Mouse (Mus musculus): ENCODE measurements around the gene Gm10401. TPM values are rescaled to one million over a fixed set of nuclear protein-coding genes. Genes with fewer than 3 reads are reported as not detected.
A peak's percentile ranks its signal among the peaks of the same experiment; 100 is the strongest.
"Not testable (repeated sequence)": the region's sequence is repeated elsewhere in the genome, so short reads cannot be mapped to it uniquely, and the experiment has no call there.

Gm10401 gene
- total RNA-seq, 2 experiments from 2014 or later: not detected

DNA sequence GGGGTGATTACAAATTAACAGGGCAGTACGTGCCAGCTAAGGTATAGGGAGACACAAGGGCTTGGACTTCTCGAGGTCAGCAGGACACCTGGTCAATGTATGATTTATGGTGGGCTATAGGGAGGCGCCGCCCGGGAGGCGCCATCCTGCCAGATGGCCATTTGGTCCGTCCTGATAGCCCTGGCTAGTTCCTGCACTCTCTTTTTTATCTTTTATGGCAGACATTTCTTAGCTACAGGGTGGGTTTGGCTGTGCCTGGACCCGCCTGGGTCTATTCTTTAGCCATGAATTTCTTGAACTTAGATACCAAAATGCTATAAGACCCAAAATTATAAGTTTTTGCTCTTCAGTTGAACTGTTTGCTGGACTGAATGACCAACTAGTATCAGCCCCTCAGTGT, 24.8 kb downstream of the Gm10401 start:
- ATAC-seq (replicated peaks; ENCODE audit: low FRiP score, poor library complexity, severe bottlenecking): not testable (repeated sequence)

DNA sequence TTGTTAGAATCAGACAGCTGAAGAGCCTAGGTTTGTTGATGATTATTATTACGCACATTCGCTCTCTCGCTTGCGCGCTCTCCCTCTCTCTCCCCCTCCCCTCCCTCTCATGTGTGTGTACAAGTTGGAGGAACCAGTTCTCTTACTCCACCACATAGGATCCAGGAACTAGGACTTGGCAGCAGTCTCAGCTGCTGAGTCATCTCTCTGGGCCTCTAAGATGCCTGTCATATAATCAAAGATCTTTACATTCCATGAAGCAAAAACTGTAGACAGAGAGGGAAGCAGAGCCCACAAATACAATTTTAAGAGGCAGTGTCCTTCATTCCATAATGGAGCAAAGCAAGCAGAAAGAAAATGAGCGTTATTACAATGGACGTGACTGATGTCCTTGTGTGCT, 26.0 kb downstream of the Gm10401 start:
- peak; percentile 66 for ATAC-seq (replicated peaks; ENCODE audit: low FRiP score, poor library complexity, severe bottlenecking)

DNA sequence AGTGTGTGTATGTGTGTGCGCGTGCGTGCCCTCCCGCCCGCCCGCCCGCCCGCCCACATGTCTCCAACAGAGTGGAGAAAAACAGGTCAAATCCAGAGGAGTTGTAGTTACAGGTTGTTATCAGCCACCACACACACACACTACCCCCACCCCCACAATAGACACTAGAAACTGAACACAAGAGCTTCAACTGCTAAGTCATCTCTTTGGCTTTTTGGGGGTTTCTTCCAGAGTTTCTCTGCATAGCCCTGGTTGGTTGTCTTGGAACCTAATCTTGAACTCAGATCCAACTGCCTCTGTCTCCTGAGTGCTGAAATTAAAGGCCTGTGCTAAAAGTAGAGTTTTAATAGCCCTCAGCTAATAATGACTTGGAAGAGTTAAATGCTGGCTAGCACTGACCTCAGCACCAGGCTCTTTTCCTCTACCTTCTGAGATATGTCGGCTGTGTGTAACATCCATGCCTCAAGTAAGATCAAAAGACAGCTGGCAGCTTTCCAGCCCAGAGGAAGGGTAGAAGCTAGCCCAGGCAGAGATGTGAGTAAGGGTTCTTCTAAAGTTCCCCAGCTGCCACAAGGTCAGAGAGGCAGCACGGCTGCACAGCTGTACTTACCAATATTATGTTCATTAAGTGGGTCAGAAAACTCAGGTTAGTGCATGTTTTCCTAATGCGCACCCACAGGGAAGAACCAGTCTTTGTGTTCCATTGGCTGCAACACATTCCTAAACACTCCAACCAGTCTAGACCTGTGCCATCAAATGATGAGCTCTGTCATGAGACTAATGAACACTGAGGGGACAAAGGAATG, 26.8 kb downstream of the Gm10401 start:
- peak; percentile 33; the same call in 1 of the 2 replicates for ATAC-seq (replicated peaks; ENCODE audit: low FRiP score, poor library complexity, severe bottlenecking)

DNA sequence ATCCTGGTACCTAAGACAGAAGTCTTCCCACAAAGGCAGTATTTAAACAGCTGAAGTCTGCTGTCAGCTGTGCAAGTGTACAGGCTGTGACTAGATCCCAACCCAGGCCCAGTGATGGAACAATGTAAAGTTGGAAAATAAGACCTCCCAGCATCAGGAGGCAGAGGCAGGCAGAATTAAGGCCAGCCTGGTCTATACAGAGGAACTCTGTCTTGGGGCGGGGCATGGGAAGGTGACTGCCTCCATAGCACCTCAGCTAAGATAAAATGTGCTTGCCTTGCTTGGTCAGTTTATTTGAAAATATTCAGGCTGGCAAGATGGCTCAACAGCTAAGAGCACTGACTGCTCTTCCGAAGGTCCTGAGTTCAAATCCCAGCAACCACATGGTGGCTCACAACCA, 27.6 kb downstream of the Gm10401 start:
- no peak for ATAC-seq (replicated peaks; ENCODE audit: low FRiP score, poor library complexity, severe bottlenecking)

DNA sequence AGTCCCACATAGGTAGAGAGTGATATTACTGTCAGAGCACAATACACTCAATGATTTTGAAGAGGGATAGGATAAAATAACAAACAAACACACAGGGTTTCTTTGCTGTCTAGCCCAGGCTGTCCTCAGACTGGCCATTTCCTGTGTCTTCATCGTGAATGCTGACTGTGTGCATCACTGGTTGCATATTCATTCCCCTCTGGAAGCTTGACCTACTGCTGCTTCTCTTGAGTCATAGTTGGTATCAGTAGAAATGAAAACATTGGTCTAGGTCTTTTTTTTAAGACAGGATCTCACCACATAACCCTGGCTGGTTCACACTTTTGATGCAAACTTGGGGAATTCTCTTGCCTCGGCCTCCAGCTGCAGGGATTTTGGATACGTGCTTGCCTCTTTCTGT, 28.5 kb downstream of the Gm10401 start:
- no peak for ATAC-seq (replicated peaks; ENCODE audit: low FRiP score, poor library complexity, severe bottlenecking)

DNA sequence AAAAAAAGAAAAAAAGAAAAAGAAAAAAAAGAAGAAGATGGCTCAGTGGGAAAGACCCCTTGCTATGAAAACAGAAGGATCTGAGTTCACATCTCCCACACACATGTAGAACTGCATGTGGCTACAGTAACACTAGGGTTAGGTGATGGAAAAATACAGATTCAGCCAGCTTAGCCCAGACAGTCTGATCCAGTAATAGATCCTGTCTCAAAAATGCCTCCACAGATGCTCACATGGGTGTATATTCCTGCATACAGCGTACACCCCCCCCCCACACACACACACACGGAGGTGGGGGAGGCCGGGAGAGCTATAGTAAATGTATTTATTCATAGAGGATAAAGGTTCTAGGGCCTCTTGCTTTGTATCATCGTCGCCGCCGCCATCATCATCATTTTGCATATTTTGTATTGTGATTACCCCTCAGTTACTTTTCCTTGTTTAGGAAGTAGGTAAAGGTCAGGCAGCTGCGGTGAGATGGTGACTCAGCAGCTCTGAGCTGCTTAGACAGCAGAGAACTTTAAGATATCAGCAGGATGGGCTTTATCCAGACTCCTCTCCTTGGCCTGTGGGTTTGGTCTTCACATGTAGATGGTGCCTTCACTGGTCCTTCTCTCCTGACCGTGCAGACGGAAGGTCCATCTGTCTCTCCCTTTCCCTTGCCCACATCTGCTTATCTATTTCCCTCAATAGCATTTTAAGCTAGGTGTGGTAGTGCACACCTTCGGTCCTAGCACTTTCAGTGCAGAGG, 29.2 kb downstream of the Gm10401 start:
- ATAC-seq (replicated peaks; ENCODE audit: low FRiP score, poor library complexity, severe bottlenecking): peak; percentile 59

DNA sequence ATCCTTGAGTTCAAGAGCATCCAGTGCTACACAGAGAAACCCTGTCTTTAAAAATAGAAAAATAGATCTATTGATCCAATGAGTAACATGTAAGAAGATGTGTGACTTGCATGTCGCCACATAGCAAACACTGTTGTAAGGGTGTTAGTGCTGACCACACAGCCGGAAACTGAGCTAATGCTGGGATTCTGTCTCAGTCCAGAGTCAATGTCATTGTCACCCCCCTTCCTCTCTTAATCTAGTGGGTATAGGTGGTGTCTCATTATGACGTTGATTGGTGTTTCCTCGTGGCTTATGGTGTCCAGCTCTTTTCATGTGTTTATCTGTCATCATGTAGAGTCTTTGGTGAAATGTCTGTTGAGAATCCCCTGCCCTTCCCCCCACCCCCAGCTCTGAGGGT, 31.9 kb downstream of the Gm10401 start:
- no peak for ATAC-seq (replicated peaks; ENCODE audit: low FRiP score, poor library complexity, severe bottlenecking)

DNA sequence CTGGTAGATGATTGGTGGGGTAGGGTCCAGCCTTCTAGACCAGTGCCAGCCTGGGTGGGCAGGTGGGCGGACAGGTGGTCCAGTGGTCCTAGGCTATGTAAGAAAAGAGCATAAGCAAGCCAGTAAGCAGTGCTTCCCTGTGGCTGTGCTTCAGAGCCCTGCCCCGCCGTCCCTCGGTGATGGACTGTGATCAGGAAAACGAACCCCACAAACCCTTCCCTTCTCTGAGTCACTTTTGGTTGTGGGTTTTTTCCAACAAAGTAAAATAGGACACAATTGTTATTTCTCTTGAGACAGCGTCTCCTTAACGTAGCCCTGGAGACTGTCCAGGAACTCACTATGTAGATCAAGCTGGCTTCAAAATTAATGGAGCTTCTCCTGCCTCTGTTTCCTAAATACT, 34.7 kb downstream of the Gm10401 start:
- no peak for ATAC-seq (replicated peaks; ENCODE audit: low FRiP score, poor library complexity, severe bottlenecking)

DNA sequence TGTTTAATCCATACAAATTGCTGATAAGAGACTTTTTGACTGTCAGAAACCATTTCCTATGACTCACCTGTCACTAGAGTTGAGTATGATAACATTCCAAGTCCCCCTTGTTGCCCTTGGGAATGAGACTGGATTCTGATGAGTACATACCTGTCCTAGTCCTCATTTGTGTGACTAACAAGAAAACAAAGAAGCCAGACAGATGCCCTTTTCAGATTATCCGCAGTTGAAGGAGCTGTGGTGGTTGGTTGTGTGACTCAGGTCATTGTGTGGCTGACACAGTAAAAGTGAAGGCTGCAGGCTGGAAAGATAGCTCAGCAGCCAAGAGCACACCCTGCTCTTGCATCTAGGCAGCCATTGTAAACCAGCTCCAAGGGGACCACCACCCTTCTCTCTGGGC, 35.5 kb downstream of the Gm10401 start:
- ATAC-seq (replicated peaks; ENCODE audit: low FRiP score, poor library complexity, severe bottlenecking): no peak

DNA sequence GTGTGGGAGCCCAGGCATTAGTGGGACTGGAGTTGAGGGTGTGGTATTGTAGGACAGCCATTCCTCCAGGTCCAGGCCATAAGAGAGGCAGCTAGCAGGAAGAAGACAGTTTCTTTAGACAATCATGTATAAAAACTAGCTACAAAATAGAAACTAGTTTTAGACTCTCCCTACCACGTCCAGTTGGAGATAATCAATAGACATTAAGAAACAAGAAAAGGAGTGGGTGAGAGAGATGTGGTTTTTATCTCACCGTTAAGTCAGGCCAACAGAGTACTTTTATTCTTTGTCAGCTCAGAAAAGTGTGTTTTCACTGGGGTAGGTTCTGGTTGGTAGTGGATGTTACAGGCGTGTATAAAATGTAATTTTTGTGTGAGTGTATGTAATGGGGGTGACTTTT, 37.1 kb downstream of the Gm10401 start:
- no peak for ATAC-seq (replicated peaks; ENCODE audit: low FRiP score, poor library complexity, severe bottlenecking)

DNA sequence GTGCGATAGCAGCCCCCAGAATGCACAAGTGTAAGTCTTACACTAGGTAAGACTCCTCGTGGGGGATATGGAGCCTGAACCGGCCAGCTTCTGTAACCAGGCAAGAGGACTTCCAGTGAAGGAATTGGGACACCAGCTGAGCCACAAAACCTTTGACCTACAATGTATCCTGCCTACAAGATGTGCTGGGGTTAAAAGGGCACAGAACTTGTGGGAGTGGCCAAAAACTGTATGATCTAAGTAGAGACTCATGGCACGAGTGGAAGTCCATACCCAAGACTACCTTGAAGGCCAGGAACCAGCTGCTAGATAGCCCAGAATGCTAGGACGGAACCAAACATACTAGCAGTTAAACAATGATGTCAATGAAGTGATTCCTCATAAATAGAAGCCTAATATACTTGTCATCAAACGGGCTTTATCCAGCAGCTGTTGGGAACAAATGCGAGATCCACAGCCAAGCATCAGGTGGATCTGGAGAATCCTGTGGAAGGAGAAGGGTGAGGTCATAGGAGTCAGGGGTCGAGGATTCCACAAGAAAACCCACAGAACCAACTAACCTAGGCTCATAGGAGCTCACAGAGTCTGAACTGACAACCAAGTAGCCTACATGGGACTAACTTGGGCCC, 37.9 kb downstream of the Gm10401 start:
- ATAC-seq (replicated peaks; ENCODE audit: low FRiP score, poor library complexity, severe bottlenecking): no peak

DNA sequence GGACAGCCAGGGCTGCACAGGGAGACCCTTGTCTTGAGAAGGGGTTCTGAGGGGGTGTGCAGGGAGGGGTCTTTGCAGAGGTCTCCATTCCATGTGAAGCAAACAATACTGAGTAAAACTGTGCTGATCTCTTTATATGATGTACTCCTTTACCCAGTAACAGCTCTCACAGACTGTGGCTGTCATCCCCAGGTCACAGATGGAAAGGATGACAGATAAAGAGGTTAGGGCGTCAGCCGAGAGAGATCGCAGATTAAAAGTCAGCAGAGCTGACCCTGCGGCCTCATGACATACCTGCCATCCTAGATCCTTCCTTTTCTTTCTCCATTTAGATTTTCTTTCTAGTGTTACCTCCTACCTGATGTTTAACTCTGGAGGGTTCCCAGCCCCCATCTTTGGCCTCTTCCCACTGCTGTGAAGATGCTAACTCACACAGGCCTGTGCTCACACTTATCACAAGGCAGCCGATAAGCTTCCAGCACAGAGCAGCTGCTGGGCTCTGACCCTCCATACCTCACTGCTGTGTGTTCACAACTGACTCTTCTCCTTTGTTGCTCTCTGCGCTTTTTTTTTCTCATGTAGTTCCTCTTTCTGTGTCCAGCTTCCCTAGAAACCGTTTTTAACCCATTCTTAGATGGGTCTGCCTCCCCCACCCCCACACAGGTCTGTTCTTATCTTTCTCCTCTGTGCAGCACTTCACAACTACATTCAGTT, 39.4 kb downstream of the Gm10401 start:
- ATAC-seq (replicated peaks; ENCODE audit: low FRiP score, poor library complexity, severe bottlenecking): peak; percentile 51; the same call in 1 of the 2 replicates

DNA sequence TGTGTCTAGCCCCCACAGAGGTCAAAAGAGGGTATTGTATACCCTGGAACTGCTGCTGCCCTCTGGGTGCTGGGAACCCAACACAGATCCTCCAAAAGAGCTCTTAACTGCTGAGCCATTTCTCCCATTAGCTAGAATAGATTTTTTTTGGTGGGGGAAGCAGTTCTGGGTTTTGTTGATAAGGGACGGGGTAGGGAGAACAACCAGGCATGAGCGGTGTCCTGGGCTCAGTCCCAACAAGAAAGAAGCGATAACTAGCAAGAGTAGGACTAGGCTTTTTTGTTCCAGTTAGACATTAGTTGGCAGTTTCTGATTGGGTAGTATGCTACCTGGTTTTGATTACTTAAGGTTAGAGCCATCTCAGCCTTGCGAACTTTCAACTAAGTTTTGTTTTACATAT, 40.9 kb downstream of the Gm10401 start:
- peak; percentile 69 for ATAC-seq (replicated peaks; ENCODE audit: low FRiP score, poor library complexity, severe bottlenecking)

DNA sequence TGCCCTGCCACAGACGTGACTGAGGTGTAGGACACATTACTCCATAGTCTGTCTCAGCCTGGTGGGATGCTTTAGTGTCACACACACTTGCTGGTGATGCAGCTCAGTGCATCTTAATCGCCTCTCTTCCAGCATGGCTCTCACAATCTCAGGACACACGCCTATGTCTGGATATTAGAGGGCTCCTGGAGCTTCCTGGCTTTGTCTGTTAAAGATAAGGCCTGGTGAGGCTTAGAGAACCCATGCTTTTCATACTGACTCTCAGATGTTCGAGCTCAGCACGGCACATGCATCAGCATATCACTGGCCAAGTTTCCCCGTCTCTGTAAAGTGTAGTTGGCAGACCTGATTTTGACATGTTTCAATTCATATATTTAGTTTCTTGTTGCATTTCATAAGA, 42.7 kb downstream of the Gm10401 start:
- ATAC-seq (replicated peaks; ENCODE audit: low FRiP score, poor library complexity, severe bottlenecking): peak; percentile 65

DNA sequence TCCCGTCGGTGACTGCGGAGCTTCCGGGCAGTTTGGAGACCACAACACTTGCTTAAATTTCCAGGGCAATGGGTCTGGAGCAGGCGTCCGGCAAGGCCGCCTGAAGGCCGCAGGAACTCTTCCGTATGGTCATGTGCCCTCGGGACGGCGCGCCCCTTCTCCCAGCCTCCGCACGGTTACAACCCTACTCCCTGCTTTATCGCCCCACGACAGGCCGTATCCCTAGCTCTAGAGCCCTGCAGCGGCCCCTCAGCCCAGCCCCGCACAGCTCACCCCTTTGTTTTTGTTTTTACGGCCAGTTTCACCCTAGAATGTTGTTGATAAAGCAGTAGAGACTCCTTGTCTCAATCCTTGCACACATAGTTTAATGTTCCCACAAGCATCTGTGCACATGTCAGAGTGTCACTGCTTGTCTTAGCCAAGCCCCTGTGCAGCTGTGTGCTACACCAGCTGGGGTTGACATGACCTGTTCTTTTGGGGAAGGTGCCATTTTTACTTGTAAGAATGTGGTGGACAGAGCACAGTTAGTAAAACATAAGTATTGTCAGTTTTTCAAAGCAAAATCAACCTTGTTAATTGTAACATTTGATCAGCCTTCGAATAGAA, 44.2 kb downstream of the Gm10401 start:
- no peak for ATAC-seq (replicated peaks; ENCODE audit: low FRiP score, poor library complexity, severe bottlenecking)

DNA sequence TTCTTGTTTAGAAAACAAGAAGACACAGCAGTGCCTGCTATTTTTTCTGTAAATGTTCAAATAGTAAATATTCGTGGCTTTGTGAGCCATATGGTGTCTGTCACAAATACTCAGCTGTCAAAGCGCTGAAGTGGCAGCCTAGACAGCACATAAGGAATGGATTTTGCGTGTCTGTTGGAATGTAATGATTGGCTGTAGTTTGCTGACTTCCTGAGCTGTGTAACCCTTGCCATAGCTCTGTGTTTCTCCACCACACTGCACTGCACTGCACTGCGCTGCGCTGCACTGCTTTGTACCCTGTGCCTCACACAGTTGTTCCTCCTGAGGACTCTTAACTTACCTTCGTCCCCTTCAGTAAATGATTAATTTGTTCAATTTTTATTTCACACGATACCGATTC, 45.5 kb downstream of the Gm10401 start:
- ATAC-seq (replicated peaks; ENCODE audit: low FRiP score, poor library complexity, severe bottlenecking): no peak

DNA sequence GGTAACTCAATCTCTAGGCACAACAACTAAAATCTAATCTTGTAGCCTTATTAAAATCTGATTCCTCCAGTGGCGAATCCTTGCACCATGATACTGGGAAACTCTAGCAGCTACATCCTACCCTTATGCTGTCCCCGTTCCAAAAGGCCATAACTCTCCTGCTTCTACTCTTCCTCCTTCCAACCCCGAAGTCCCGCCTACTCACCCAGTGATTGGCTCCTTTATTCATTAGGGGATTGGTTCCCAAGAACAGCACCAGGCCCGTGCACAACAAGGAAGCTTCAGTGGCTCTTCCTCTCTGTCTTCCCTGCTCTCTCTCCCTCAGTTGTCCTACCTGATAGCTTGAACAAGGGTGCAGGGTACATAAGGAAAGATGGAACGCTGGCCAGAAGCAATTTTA, 47.3 kb downstream of the Gm10401 start:
- no peak for ATAC-seq (replicated peaks; ENCODE audit: low FRiP score, poor library complexity, severe bottlenecking)

DNA sequence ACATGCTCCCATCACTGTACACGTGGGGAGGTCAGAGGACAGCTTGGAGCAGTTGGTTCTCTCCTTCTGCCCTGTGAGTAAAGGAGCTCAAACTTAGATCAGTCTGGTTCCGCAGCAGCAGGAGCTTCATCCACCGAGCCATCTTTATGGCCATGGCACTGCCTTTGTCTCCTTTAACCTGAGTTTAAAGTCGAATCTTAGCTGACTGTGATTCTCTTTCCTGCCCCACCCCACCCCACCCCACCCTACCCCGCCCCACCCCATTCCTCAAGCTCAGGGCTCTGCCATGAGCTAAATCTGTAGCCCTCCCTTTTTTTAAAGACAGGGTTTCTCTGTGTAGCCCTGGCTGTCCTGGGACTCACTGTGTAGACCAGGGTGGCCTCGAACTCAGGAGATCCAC, 48.4 kb downstream of the Gm10401 start:
- ATAC-seq (replicated peaks; ENCODE audit: low FRiP score, poor library complexity, severe bottlenecking): no peak

Data from erythroblast, adult 5-6 weeks (primary cell).